Mouse (Mus musculus) kidney, adult 2 months (tissue): ENCODE data around the gene Polr1a.

ENCODE experiments used
- CTCF ChIP-seq: fragments of 200-500 bp; conservative IDR thresholded peaks from 2 replicates; pipeline ENCODE4 v1.5.1; 2011; ENCODE audit warnings: low read depth, mild to moderate bottlenecking, control low read depth, low read length, moderate library complexity, mixed read lengths; ENCODE audit not compliant: insufficient read depth, insufficient read length
- POLR2A ChIP-seq: fragments of 200-500 bp; IDR thresholded peaks from one replicate; pipeline ENCODE4 v1.6.1; 2011; ENCODE audit warnings: low read depth, low read length, control low read depth

DNA sequence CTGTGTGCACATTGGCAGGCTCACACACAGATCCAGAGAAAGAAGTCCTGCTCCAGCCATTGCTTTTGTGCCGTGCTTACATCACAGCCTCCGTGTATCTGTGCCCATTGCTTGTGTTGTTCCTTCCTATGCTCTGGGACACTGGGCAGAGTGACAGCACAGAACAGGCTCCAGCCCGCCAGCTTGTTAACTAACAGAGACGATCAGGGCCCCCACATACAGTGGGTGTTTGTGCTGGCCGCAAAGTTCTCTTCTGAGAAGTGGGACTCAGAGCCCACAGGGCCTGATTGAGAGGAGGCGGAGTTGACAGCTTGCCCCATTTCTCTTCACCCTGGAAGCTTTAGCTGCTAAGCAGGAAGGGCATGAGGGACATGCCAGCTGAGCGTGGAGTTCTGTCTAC is 60.6 kb downstream of the Polr1a start:
- TF ChIP-seq CTCF (no peak), POLR2A (no peak)
